Mouse (Mus musculus) stomach, postnatal 0 days (tissue): ENCODE measurements around the gene Lrrc15.

ENCODE experiments used
- CTCF ChIP-seq: IDR thresholded peaks from 2 replicates; pipeline ENCODE4 v1.5.1; 2016; ENCODE audit warnings: antibody characterized with exemption, low read depth, mild to moderate bottlenecking, moderate library complexity
- EP300 ChIP-seq: optimal IDR thresholded peaks from 2 replicates; pipeline ENCODE3; 2016; ENCODE audit warnings: antibody characterized with exemption

- TF ChIP-seq CTCF (no peak), EP300 (no peak)
These were observed 61.8 kb downstream of the Lrrc15 start for GRCm38 (mm10) chr16:30221161-30221782.
